Mouse (Mus musculus) stomach, postnatal 0 days (tissue): ENCODE measurements at regions not wholly inside any gene's neighbourhood (a gene's known extent, or its start where the extent isn't known, plus 50 kb on each side); places are given as distances from the start of the nearest gene placed in this dataset.

Source experiments
- CTCF ChIP-seq: IDR thresholded peaks from 2 replicates; pipeline ENCODE4 v1.5.1; 2016; ENCODE audit warnings: antibody characterized with exemption, low read depth, mild to moderate bottlenecking, moderate library complexity
- EP300 ChIP-seq: optimal IDR thresholded peaks from 2 replicates; pipeline ENCODE3; 2016; ENCODE audit warnings: antibody characterized with exemption

DNA sequence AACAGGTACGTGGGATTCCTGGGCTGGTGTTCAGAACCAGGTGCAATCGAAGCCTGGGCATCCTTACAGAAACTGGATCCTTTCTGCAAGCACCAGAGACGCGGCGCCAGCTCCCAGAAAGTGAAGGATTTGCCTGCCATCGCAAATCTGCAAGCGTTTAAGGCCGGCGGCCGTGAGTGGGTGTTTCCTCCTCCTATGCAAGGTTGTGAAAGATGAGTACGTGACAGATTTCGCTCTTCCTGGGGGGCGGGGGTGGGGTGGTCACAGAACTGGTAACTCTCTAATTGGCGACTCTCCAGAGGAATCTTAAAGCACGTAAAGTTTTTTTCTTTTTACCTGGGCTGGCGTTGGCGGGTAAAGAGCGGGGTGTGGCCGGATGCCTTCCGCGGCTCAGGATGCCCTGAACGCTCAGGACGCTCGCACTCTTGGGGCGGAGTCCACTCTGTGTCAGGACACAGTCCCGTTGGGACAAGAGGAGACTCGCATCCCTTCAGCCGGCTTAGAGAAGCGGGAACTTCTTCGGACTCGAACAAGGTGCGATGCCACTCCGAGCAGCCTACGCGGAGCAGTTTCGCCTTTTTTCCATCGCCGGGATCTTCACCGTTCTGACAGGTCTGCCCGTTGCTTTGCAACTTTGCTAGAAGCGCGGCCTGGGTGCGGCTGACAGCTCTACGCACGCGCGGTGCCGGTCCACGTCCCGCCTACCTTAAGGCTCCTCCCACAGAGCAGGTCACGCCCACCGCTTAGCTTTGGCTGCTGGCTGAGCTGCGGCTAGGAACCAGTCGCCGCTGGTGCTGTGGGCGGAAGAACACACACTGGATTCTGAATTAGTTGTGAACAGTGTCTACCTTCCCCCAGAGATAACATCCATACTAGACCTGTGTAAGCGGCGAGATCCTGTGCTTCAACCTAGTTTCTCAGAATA, 141.4 kb upstream of the Ccdc54 start:
- TF ChIP-seq CTCF (no peak), EP300 (no peak)
